Comparison of ENCODE assay signal across 9 mouse cellular contexts in the genomic region with DNA sequence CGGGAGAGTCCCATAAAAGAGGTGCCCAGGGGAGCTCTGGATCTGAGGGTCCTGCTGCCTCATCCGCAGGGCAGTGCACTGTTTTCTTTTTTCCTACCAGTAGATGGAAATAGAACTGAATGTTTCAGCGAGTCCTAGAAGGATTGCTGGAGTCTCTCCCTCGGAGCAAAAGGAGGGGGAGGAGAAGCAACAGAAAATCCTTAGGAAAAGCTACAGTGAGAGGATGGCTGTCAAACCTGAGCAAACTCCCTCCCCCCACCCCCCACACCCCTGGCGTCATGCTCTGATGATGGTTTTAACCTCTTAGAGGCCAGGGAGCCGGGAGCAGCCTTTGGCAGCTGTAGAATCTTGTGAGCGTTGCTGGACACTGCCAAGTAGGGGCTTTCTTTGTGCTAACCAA.
A peak's percentile ranks its signal among the peaks of the same experiment; 100 is the strongest.
DNase-seq lines count a peak whose midpoint lies in the region; ATAC-seq and TF ChIP-seq lines count a peak whose summit lies in the region.
"Had no signal": no experiment of that assay in that cellular context is flagged by ENCODE, and none has a peak within 500 bp of the region (broad histone marks: within the 10 kb centered on the region; RNA-seq: fewer than 3 reads in every experiment).

No protein-coding gene starts in this region.

- no peak for TF ChIP-seq POLR2A in lung, adult 2 months (IDR thresholded peaks at IDR 0.05; ENCODE audit: borderline replicate concordance, extremely low read depth, low read depth, low read length)
- no peak for TF ChIP-seq POLR2A in limb, embryonic 14.5 days (IDR thresholded peaks at IDR 0.05; ENCODE audit: borderline replicate concordance, extremely low read depth, insufficient read depth, insufficient read length)

- H3K9ac ChIP-seq in forebrain, embryonic 11.5 days (ENCODE audit: low read length) = no peak overlapping the region
- H3K9ac ChIP-seq in lung, postnatal 0 days (replicated peaks; ENCODE audit: low read depth) = no peak overlapping the region
- no peak overlapping the region for H3K9ac ChIP-seq in limb, embryonic 14.5 days (ENCODE audit: low read depth, low read length, severe bottlenecking)

- ATAC-seq in forebrain, embryonic 11.5 days (replicated peaks; ENCODE audit: low FRiP score) = no peak
- peak; percentile 26; the same call in 1 of the 2 replicates for ATAC-seq in lung, postnatal 0 days
- no peak for ATAC-seq in limb, embryonic 14.5 days (ENCODE audit: low FRiP score, low read depth)

- H3K27me3 ChIP-seq in forebrain, embryonic 10.5 days (ENCODE audit: poor library complexity, severe bottlenecking) = no peaks in the 10 kb centered on the region
- H3K27me3 ChIP-seq in forebrain, embryonic 11.5 days (ENCODE audit: control insufficient read depth, insufficient read depth, low read length) = no peaks in the 10 kb centered on the region
- no peaks in the 10 kb centered on the region for H3K27me3 ChIP-seq in lung, postnatal 0 days (replicated peaks; ENCODE audit: insufficient read depth, low read length)
- H3K27me3 ChIP-seq in limb, embryonic 14.5 days (ENCODE audit: control insufficient read depth, insufficient read depth, low read length) = no peaks in the 10 kb centered on the region

- H3K36me3 ChIP-seq in forebrain, embryonic 10.5 days (replicated peaks) = no peaks in the 10 kb centered on the region
- H3K36me3 ChIP-seq in forebrain, embryonic 11.5 days (ENCODE audit: control insufficient read depth, insufficient read depth, low read length) = no peaks in the 10 kb centered on the region
- H3K36me3 ChIP-seq in lung, postnatal 0 days (ENCODE audit: insufficient read depth, low read length) = no peaks in the 10 kb centered on the region
- H3K36me3 ChIP-seq in limb, embryonic 14.5 days (ENCODE audit: control insufficient read depth, insufficient read depth, low read length) = no peaks in the 10 kb centered on the region

- DNase-seq in forebrain, embryonic 10.5 days (ENCODE audit: extremely low spot score, low spot score) = no peak
- DNase-seq in forebrain, embryonic 11.5 days (ENCODE audit: low spot score) = no peak
- peak; percentile 61 for DNase-seq in lung, postnatal 0 days (ENCODE audit: low spot score)
- no peak for DNase-seq in lung, adult 2 months
- DNase-seq in limb, embryonic 14.5 days (ENCODE audit: low spot score) = peak; percentile 47
- peak; percentile 6 for DNase-seq in yolk sac, embryonic 10.5 days (ENCODE audit: low spot score)
- no peak for DNase-seq in thymus, postnatal 25 days
- DNase-seq in spleen, adult 18-20 months = no peak

- H3K4me1 ChIP-seq in forebrain, embryonic 10.5 days = peaks cover 28% of the 10 kb centered on the region
- H3K4me1 ChIP-seq in forebrain, embryonic 11.5 days (replicated peaks; ENCODE audit: control insufficient read depth, insufficient read depth, low read length) = peaks cover 3% of the 10 kb centered on the region; the same call in 1 of the 2 replicates
- H3K4me1 ChIP-seq in lung, postnatal 0 days (ENCODE audit: insufficient read depth, low read depth, low read length) = no peaks in the 10 kb centered on the region
- no peaks in the 10 kb centered on the region for H3K4me1 ChIP-seq in lung, adult 2 months (ENCODE audit: control insufficient read depth, insufficient read depth, low read length)
- H3K4me1 ChIP-seq in limb, embryonic 14.5 days (ENCODE audit: control insufficient read depth, insufficient read depth, low read length) = peaks cover 11% of the 10 kb centered on the region

- no peak for TF ChIP-seq EP300 in lung, postnatal 0 days (IDR thresholded peaks at IDR 0.05)

- H3K27ac ChIP-seq in forebrain, embryonic 10.5 days = peak overlapping the region; percentile 46; the same call in 1 of the 2 replicates
- no peak overlapping the region for H3K27ac ChIP-seq in forebrain, embryonic 11.5 days (ENCODE audit: low read depth, low read length)
- no peak overlapping the region for H3K27ac ChIP-seq in lung, postnatal 0 days (ENCODE audit: low read length)
- no peak overlapping the region for H3K27ac ChIP-seq in limb, embryonic 14.5 days (replicated peaks; ENCODE audit: low read depth, low read length)

- WGBS in forebrain, embryonic 10.5 days = 26% methylated on average over 7 of the region's 7 CpGs
- WGBS in forebrain, embryonic 11.5 days = 15% methylated on average over 7 of the region's 7 CpGs
- 19% methylated on average over 7 of the region's 7 CpGs for WGBS in lung, postnatal 0 days
- WGBS in lung, adult 2 months = 22% methylated on average over 7 of the region's 7 CpGs
- 23% methylated on average over 7 of the region's 7 CpGs for WGBS in limb, embryonic 14.5 days

- no peaks in the 10 kb centered on the region; the same call in 1 of the 2 replicates for H3K9me3 ChIP-seq in forebrain, embryonic 10.5 days
- H3K9me3 ChIP-seq in forebrain, embryonic 11.5 days (ENCODE audit: control insufficient read depth, low read length) = no peaks in the 10 kb centered on the region
- no peaks in the 10 kb centered on the region for H3K9me3 ChIP-seq in lung, postnatal 0 days (ENCODE audit: low read length)
- 0 out of 2 replicates have a peak, but pooled peaks cover 4% of the 10 kb centered on the region for H3K9me3 ChIP-seq in limb, embryonic 14.5 days (ENCODE audit: control insufficient read depth, low read length)

- H3K4me2 ChIP-seq in forebrain, embryonic 11.5 days (ENCODE audit: low read depth, low read length, severe bottlenecking) = no peak overlapping the region
- H3K4me2 ChIP-seq in lung, postnatal 0 days (replicated peaks; ENCODE audit: low read depth, low read length) = no peak overlapping the region
- no peak overlapping the region for H3K4me2 ChIP-seq in limb, embryonic 14.5 days (replicated peaks; ENCODE audit: low read depth, low read length, severe bottlenecking)

- peak; percentile 47 for TF ChIP-seq CTCF in lung, postnatal 0 days (IDR thresholded peaks at IDR 0.05)
- no peak for TF ChIP-seq CTCF in lung, adult 2 months (IDR thresholded peaks at IDR 0.05; ENCODE audit: insufficient read depth, low read length)

- H3K4me3 ChIP-seq in forebrain, embryonic 10.5 days = no peak overlapping the region
- H3K4me3 ChIP-seq in forebrain, embryonic 11.5 days (ENCODE audit: low read depth, low read length) = no peak overlapping the region
- H3K4me3 ChIP-seq in lung, postnatal 0 days (ENCODE audit: low read depth, low read length) = no peak overlapping the region
- H3K4me3 ChIP-seq in lung, adult 2 months (replicated peaks; ENCODE audit: extremely low read depth, low read depth, low read length) = no peak overlapping the region
- no peak overlapping the region for H3K4me3 ChIP-seq in limb, embryonic 14.5 days (replicated peaks; ENCODE audit: low read length)
- H3K4me3 ChIP-seq: myocyte had no signal

Comparison
In these comparisons a context has a peak if more than half of its experiments do, and no peak if none do; other contexts are left out.
1. DNase-seq: peak in lung, postnatal 0 days (single experiment), limb, embryonic 14.5 days (single experiment) and yolk sac, embryonic 10.5 days (single experiment); none in forebrain, embryonic 10.5 days (single experiment), forebrain, embryonic 11.5 days (single experiment), lung, adult 2 months (single experiment), thymus, postnatal 25 days (single experiment) and spleen, adult 18-20 months (0 of 2).